Mouse (Mus musculus): ENCODE measurements around the gene Olfm2.

- TF ChIP-seq CTCF (conservative IDR thresholded peaks at IDR 0.05 in 1 of 2, IDR thresholded peaks at IDR 0.05 in 1 of 2; ENCODE audit: low read depth in 2 of 2, low read length in 2 of 2), result no peak; a peak in 1 of 4 replicates
- no peak for TF ChIP-seq EP300 (IDR thresholded peaks at IDR 0.05; ENCODE audit: low read length)
- TF ChIP-seq MYC (IDR thresholded peaks at IDR 0.05; ENCODE audit: low read depth, low read length), result no peak
- TF ChIP-seq GABPA (IDR thresholded peaks at IDR 0.05; ENCODE audit: insufficient replicate concordance, low read depth, low read length), result no peak
- TF ChIP-seq BHLHE40 (IDR thresholded peaks at IDR 0.05; ENCODE audit: low read depth, low read length), result no peak
- TF ChIP-seq MAFK (IDR thresholded peaks at IDR 0.05; ENCODE audit: insufficient replicate concordance, low read length), result no peak
- TF ChIP-seq POLR2AphosphoS2 (IDR thresholded peaks at IDR 0.05; ENCODE audit: low read depth, low read length), result no peak
- no peak for TF ChIP-seq RCOR1 (conservative IDR thresholded peaks at IDR 0.05; ENCODE audit: low read depth, low read length)
- TF ChIP-seq USF1 (IDR thresholded peaks at IDR 0.05; ENCODE audit: low read depth, low read length), result no peak
- no peak for TF ChIP-seq POLR2A (IDR thresholded peaks at IDR 0.05; ENCODE audit: low read depth, low read length)
- TF ChIP-seq RAD21 (IDR thresholded peaks at IDR 0.05; ENCODE audit: low read depth, low read length), result no peak; the same call in 1 of the 2 replicates
- no peak for TF ChIP-seq TCF12 (IDR thresholded peaks at IDR 0.05; ENCODE audit: low read depth, low read length)
Observed at GRCm38 (mm10) chr9:20705981-20706380, 40.2 kb downstream of the Olfm2 start.
